17 mouse cellular contexts compared by ENCODE assay signal in genomic region chr6:12784918-12785618, GRCm38 (mm10). TPM values are rescaled to one million over a fixed set of nuclear protein-coding genes. Genes with fewer than 3 reads are reported as not detected.
DNase-seq lines count a peak whose midpoint lies in the region; ATAC-seq and TF ChIP-seq lines count a peak whose summit lies in the region.
"Had no signal": no experiment of that assay in that cellular context is flagged by ENCODE, and none has a peak within 500 bp of the region (broad histone marks: within the 10 kb centered on the region; RNA-seq: fewer than 3 reads in every experiment).

No protein-coding gene starts in this region.

- TF ChIP-seq EP300 in stomach, postnatal 0 days (optimal IDR thresholded peaks at IDR 0.05), result no peak

- no peak overlapping the region for H3K4me2 ChIP-seq in forebrain, embryonic 12.5 days
- H3K4me2 ChIP-seq in forebrain, embryonic 16.5 days (ENCODE audit: low read length), result no peak overlapping the region
- no peak overlapping the region for H3K4me2 ChIP-seq in forebrain, embryonic 13.5 days
- H3K4me2 ChIP-seq in midbrain, embryonic 12.5 days (replicated peaks), result no peak overlapping the region
- H3K4me2 ChIP-seq in stomach, postnatal 0 days (replicated peaks; ENCODE audit: low read depth), result no peak overlapping the region
- H3K4me2 ChIP-seq: limb, embryonic 13.5 days had no signal

- H3K27me3 ChIP-seq in forebrain, embryonic 12.5 days, result no peaks in the 10 kb centered on the region
- H3K27me3 ChIP-seq in forebrain, embryonic 16.5 days (replicated peaks; ENCODE audit: control insufficient read depth, insufficient read depth, low read length), result no peaks in the 10 kb centered on the region
- H3K27me3 ChIP-seq in forebrain, embryonic 13.5 days, result no peaks in the 10 kb centered on the region
- no peaks in the 10 kb centered on the region for H3K27me3 ChIP-seq in midbrain, embryonic 12.5 days
- no peaks in the 10 kb centered on the region for H3K27me3 ChIP-seq in stomach, postnatal 0 days (ENCODE audit: control insufficient read depth, insufficient read depth, low read length)
- H3K27me3 ChIP-seq: limb, embryonic 13.5 days had no signal

- no peaks in the 10 kb centered on the region for H3K9me3 ChIP-seq in forebrain, embryonic 12.5 days
- H3K9me3 ChIP-seq in forebrain, embryonic 16.5 days (ENCODE audit: control insufficient read depth, low read length), result no peaks in the 10 kb centered on the region; the same call in 1 of the 2 replicates
- no peaks in the 10 kb centered on the region for H3K9me3 ChIP-seq in forebrain, embryonic 13.5 days (replicated peaks)
- H3K9me3 ChIP-seq in midbrain, embryonic 12.5 days, result no peaks in the 10 kb centered on the region
- no peaks in the 10 kb centered on the region for H3K9me3 ChIP-seq in stomach, postnatal 0 days (ENCODE audit: control insufficient read depth, low read length)
- H3K9me3 ChIP-seq: limb, embryonic 13.5 days had no signal

- H3K36me3 ChIP-seq in forebrain, embryonic 12.5 days (replicated peaks), result no peaks in the 10 kb centered on the region
- H3K36me3 ChIP-seq in forebrain, embryonic 16.5 days (ENCODE audit: control insufficient read depth, insufficient read depth), result no peaks in the 10 kb centered on the region
- H3K36me3 ChIP-seq in forebrain, embryonic 13.5 days (ENCODE audit: poor library complexity, severe bottlenecking), result no peaks in the 10 kb centered on the region
- H3K36me3 ChIP-seq in midbrain, embryonic 12.5 days, result no peaks in the 10 kb centered on the region
- no peaks in the 10 kb centered on the region for H3K36me3 ChIP-seq in stomach, postnatal 0 days (ENCODE audit: control insufficient read depth, insufficient read depth, low read length)
- H3K36me3 ChIP-seq: limb, embryonic 13.5 days had no signal

- peak; percentile 69 for ATAC-seq in forebrain, embryonic 12.5 days (ENCODE audit: low FRiP score)
- no peak for ATAC-seq in forebrain, embryonic 16.5 days
- ATAC-seq in forebrain, embryonic 13.5 days, result peak; percentile 57; the same call in 1 of the 2 replicates
- peak; percentile 81 for ATAC-seq in midbrain, embryonic 12.5 days (ENCODE audit: low FRiP score, low read depth)
- ATAC-seq in stomach, postnatal 0 days (ENCODE audit: low FRiP score, low TSS enrichment), result no peak
- ATAC-seq: liver, postnatal 0 days had no signal

- no peak for TF ChIP-seq CTCF in stomach, postnatal 0 days (IDR thresholded peaks at IDR 0.05; ENCODE audit: low read depth)

- WGBS in forebrain, embryonic 12.5 days, result 73% methylated on average over 8 of the region's 8 CpGs
- 62% methylated on average over 8 of the region's 8 CpGs for WGBS in forebrain, embryonic 16.5 days
- WGBS in forebrain, embryonic 13.5 days, result 60% methylated on average over 8 of the region's 8 CpGs
- WGBS in midbrain, embryonic 12.5 days, result 67% methylated on average over 8 of the region's 8 CpGs
- 85% methylated on average over 8 of the region's 8 CpGs for WGBS in stomach, postnatal 0 days

- H3K9ac ChIP-seq in forebrain, embryonic 12.5 days, result no peak overlapping the region
- no peak overlapping the region for H3K9ac ChIP-seq in forebrain, embryonic 16.5 days (replicated peaks; ENCODE audit: low read depth, low read length)
- no peak overlapping the region for H3K9ac ChIP-seq in forebrain, embryonic 13.5 days
- H3K9ac ChIP-seq in midbrain, embryonic 12.5 days (replicated peaks), result no peak overlapping the region
- no peak overlapping the region for H3K9ac ChIP-seq in stomach, postnatal 0 days (ENCODE audit: low read length)
- H3K9ac ChIP-seq: limb, embryonic 13.5 days; liver, postnatal 0 days had no signal

- H3K4me1 ChIP-seq in forebrain, embryonic 12.5 days, result no peaks in the 10 kb centered on the region
- H3K4me1 ChIP-seq in forebrain, embryonic 16.5 days (replicated peaks; ENCODE audit: control insufficient read depth, insufficient read depth, low read length), result no peaks in the 10 kb centered on the region
- no peaks in the 10 kb centered on the region for H3K4me1 ChIP-seq in forebrain, embryonic 13.5 days
- no peaks in the 10 kb centered on the region for H3K4me1 ChIP-seq in midbrain, embryonic 12.5 days
- H3K4me1 ChIP-seq in stomach, postnatal 0 days (replicated peaks; ENCODE audit: control insufficient read depth, insufficient read depth), result no peaks in the 10 kb centered on the region

- no peak overlapping the region for H3K27ac ChIP-seq in forebrain, embryonic 12.5 days
- H3K27ac ChIP-seq in forebrain, embryonic 16.5 days (ENCODE audit: low read length), result no peak overlapping the region
- no peak overlapping the region for H3K27ac ChIP-seq in forebrain, embryonic 13.5 days
- H3K27ac ChIP-seq in midbrain, embryonic 12.5 days (replicated peaks), result no peak overlapping the region; the same call in 1 of the 2 replicates
- H3K27ac ChIP-seq in stomach, postnatal 0 days (replicated peaks), result no peak overlapping the region
- H3K27ac ChIP-seq: limb, embryonic 13.5 days had no signal

- H3K4me3 ChIP-seq in forebrain, embryonic 12.5 days (replicated peaks), result no peak overlapping the region
- no peak overlapping the region for H3K4me3 ChIP-seq in forebrain, embryonic 16.5 days (replicated peaks; ENCODE audit: low read length)
- H3K4me3 ChIP-seq in forebrain, embryonic 13.5 days, result no peak overlapping the region
- no peak overlapping the region for H3K4me3 ChIP-seq in midbrain, embryonic 12.5 days
- H3K4me3 ChIP-seq in stomach, postnatal 0 days (ENCODE audit: low read depth, low read length), result no peak overlapping the region
- H3K4me3 ChIP-seq: limb, embryonic 13.5 days had no signal

- DNase-seq in ZHBTc4 (ENCODE audit: low read depth, low spot score), result peak; percentile 22
- DNase-seq in left cerebral cortex, adult 11 months (ENCODE audit: low spot score), result no peak
- DNase-seq in stomach, postnatal 0 days (ENCODE audit: low spot score), result no peak
- no peak for DNase-seq in Muller cell, postnatal 12 days (ENCODE audit: inconsistent ontology term)
- DNase-seq: adrenal gland, adult 2 months; cerebellum, postnatal 10 days; heart, postnatal 14 days; kidney, adult 18-20 months; kidney, postnatal 25 days; layer of hippocampus, postnatal 36 days; liver, postnatal 0 days; lung, postnatal 4 days had no signal

RNA-seq across cellular contexts. Expression of gene Thsd7a, which starts 35.9 kb away (rescaled TPM):
- 11.3 and 12.3 TPM in 2 replicates for polyA plus RNA-seq in forebrain, embryonic 12.5 days (2016; fragmentation: Nextera tagmentation; extraction: Ambion mirVana)
- 11.2 and 12.8 TPM in 2 replicates for polyA plus RNA-seq in forebrain, embryonic 16.5 days (2015; fragmentation: Nextera tagmentation; extraction: Ambion mirVana)
- polyA plus RNA-seq in forebrain, embryonic 13.5 days (2015; fragmentation: Nextera tagmentation; extraction: Ambion mirVana), result 13.4 and 15.5 TPM in 2 replicates
- polyA plus RNA-seq in midbrain, embryonic 12.5 days (2016; fragmentation: Nextera tagmentation; extraction: Ambion mirVana), result 39.3 and 41.4 TPM in 2 replicates
- 1.1 TPM in 2 replicates for polyA plus RNA-seq in stomach, postnatal 0 days (2015; fragmentation: Nextera tagmentation; extraction: Ambion mirVana)

Comparison
In these comparisons a context has a peak if more than half of its experiments do, and no peak if none do; other contexts are left out.
1. ATAC-seq: peak in forebrain, embryonic 12.5 days (single experiment), forebrain, embryonic 13.5 days (single experiment) and midbrain, embryonic 12.5 days (single experiment); none in forebrain, embryonic 16.5 days (single experiment) and stomach, postnatal 0 days (single experiment).